Mouse (Mus musculus): ENCODE measurements around the gene Ttc28. TPM values are rescaled to one million over a fixed set of nuclear protein-coding genes. Genes with fewer than 3 reads are reported as not detected.

Gene Ttc28
- polyA plus RNA-seq, 1 experiment from 2014 or later: 14.5 TPM

DNA sequence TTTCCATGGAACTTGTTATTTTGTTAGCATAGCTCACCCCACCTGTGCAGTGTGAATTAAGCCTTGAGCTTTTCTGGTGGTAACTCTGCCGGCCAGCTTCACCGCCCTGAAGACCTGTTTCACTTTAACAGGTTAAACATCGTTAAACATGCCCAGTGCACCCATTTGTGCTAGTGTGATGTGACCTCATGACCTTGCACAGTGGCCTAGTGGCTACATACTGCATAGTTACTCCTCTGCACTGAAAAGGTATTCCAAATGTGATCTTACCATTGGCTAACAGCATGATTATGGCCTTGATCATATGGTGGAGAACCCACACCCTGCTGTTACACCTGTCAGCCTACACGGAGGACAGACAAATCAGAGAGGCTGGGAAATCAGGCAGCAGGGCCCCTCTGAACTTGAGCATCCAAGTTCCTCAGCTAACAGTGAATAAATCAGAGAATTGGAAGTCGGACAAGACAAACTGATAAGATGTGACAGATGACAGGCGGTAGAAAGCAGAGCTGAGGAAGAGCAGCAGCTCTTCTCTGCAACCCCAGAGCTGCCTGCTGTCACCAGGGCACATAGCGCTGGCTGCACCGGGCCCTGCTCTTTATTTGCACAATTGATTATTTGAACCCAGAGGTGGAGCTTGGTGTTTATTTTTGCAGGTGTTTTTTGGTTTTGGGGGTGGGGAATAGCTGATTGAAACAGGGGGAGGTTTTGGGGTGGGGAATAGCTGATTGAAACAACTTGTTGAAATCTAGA lies 456.5 kb downstream of the Ttc28 start:
- Histone ChIP-seq H3K27ac (no peak overlapping the region), H3K9me3 (no peaks in the 10 kb centered on the region), H3K4me1 (replicated peaks) (peaks cover 17% of the 10 kb centered on the region), H3K27me3 (ENCODE audit: insufficient read depth, poor library complexity, severe bottlenecking) (no peaks in the 10 kb centered on the region), H3K36me3 (peaks cover 84% of the 10 kb centered on the region), H3K4me3 (no peak overlapping the region)
- no peak for DNase-seq (ENCODE audit: low spot score)
- WGBS: 94% methylated on average over 8 of the region's 8 CpGs

MicroRNA genes within 50 kb of the gene (microRNA counts, 519-probe panel; counts per million panel counts)
- 1,255 counts per million, percentile 77 among the panel's probes with 10 or more counts for microRNA mmu-miR-701

Other genes with a start within 250 kb of the Ttc28 start
- 78.6 and 81.2 TPM in 2 replicates for gene Noc4l, start 226.4 kb upstream of the Ttc28 start, polyA plus RNA-seq (2016; fragmentation: Nextera tagmentation; extraction: Ambion mirVana)
- 25.7 and 33.7 TPM in 2 replicates for gene Ddx51, start 226.4 kb upstream of the Ttc28 start, polyA plus RNA-seq (2016; fragmentation: Nextera tagmentation; extraction: Ambion mirVana)
- 63.7 and 68.6 TPM in 2 replicates for gene Ep400, start 109.1 kb upstream of the Ttc28 start, polyA plus RNA-seq (2016; fragmentation: Nextera tagmentation; extraction: Ambion mirVana)
- 29.8 and 37.8 TPM in 2 replicates for gene Pus1, start 99.1 kb upstream of the Ttc28 start, polyA plus RNA-seq (2016; fragmentation: Nextera tagmentation; extraction: Ambion mirVana)
- 24.5 and 28.1 TPM in 2 replicates for gene Ulk1, start 69.7 kb upstream of the Ttc28 start, polyA plus RNA-seq (2016; fragmentation: Nextera tagmentation; extraction: Ambion mirVana)
- gene Hscb, start 40.0 kb upstream of the Ttc28 start, polyA plus RNA-seq (2016; fragmentation: Nextera tagmentation; extraction: Ambion mirVana): 22.8 and 23.0 TPM in 2 replicates
- 31.0 and 43.8 TPM in 2 replicates for gene Chek2, start 39.8 kb upstream of the Ttc28 start, polyA plus RNA-seq (2016; fragmentation: Nextera tagmentation; extraction: Ambion mirVana)